Mouse (Mus musculus) lung, postnatal 0 days (tissue): ENCODE data around the gene Hepacam2. TPM values are rescaled to one million over a fixed set of nuclear protein-coding genes. Genes with fewer than 3 reads are reported as not detected.

Experiments
- polyA plus RNA-seq: library from polyadenylated mRNA; unstranded; fragments of >200 nt; fragmentation: Nextera tagmentation; extraction: Ambion mirVana; gene quantifications from 2 replicates; pipeline ENCODE4 v1.2.1, GENCODE M21; 2015

Hepacam2 gene
- polyA plus RNA-seq, 1 experiment from 2014 or later, result 0.20 TPM

Other genes starting within 250 kb of the Hepacam2 start
- gene Samd9l, start 98.7 kb downstream of the Hepacam2 start, polyA plus RNA-seq, result 7.5 and 8.0 TPM in 2 replicates
- gene Vps50, start 84 bp upstream of the Hepacam2 start, polyA plus RNA-seq, result 17.6 and 18.2 TPM in 2 replicates